Mouse (Mus musculus): Measurements from ENCODE around the gene Plbd2. TPM values are rescaled to one million over a fixed set of nuclear protein-coding genes. Genes with fewer than 3 reads are reported as not detected.
"Not testable (repeated sequence)": the region's sequence is repeated elsewhere in the genome, so short reads cannot be mapped to it uniquely, and the experiment has no call there.

The Plbd2 gene
- total RNA-seq, 2 experiments from 2014 or later, result 8.7 to 20.8 TPM

DNA sequence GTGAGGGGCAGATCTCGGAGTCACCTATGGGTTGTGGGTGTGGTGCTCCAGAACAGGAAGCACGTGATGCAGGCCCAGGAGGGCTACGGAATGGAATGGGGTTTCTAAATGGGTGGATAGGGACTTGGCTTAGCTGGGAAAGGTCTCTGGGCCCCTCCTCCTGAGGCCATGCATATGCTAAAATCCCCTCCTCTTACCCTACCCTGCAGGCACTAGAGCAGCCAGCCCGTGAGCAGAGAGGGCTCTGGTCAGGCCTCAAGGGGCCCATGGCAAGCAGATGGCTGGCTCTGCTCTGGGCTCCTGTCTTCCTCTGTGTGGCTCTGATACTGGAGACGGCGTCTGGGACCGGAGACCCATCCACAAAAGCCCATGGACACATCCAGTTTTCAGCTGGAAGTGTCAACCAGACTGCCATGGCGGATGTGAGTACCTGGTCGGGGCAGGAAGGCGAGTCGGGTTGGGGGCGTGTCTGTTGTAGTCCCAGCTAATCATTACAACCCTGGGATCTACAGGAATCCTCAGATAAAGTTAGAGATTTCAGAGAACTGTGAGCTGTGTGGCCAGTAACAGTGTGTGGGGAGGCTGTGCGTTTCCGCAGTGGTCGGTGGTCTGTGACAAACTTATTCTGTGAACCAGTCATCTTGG lies 9.6 kb upstream of the Plbd2 start:
- ATAC-seq (replicated peaks; ENCODE audit: low FRiP score, low TSS enrichment, poor library complexity, severe bottlenecking), result no peak

GRCm38 (mm10) chr5:120511643-120512220 lies 8.3 kb upstream of the Plbd2 start:
- ATAC-seq (replicated peaks; ENCODE audit: low FRiP score, low TSS enrichment, poor library complexity, severe bottlenecking), result no peak

- peak; percentile 98 for ATAC-seq (replicated peaks; ENCODE audit: low FRiP score, low TSS enrichment, poor library complexity, severe bottlenecking)
Observed at GRCm38 (mm10) chr5:120510982-120511642, 7.7 kb upstream of the Plbd2 start, which contains the start of gene Slc8b1. Gene Slc8b1 (plus strand): TSS chr5:120511168.

DNA sequence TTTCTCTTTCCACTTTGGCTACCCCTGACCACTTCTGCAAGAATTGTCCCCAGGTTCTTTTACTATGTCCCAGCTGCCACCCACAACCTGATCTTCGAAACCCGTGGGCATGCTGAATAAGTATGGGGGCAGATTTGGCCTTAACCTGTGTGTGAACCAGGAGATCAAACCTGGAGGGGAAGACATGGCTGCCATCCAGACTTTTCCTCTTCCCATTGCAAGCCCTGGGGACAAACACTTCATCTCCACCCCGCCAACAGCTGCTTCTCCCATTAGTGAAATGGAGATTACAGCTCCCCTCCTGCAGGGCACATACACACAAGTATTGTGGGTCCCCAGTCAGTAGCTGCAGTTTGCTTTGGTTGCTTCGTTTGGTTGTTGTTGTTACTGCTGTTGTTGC lies 3.9 kb upstream of the Plbd2 start:
- ATAC-seq (replicated peaks; ENCODE audit: low FRiP score, low TSS enrichment, poor library complexity, severe bottlenecking), result no peak

GRCm38 (mm10) chr5:120506490-120506889 lies 3.1 kb upstream of the Plbd2 start:
- ATAC-seq (replicated peaks; ENCODE audit: low FRiP score, low TSS enrichment, poor library complexity, severe bottlenecking), result no peak

DNA sequence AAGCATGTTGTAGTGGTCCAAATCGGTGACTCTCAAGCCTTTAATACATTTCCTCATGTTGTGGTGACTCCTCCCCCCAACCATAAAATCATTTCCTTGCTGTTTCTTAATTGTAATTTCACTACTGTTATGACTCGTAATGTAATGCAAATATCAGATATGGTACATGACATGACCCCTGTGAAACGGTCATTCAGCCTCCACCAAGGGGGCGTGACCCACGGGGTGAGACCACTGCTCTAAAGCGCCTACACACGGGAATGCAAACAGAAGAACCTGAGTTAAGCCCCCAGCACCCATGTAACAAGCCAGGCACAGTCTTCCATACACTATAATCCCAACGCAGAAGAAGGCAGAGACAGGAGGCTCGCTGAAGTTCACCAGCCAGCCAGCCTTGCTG lies 2.4 kb upstream of the Plbd2 start:
- no peak for ATAC-seq (replicated peaks; ENCODE audit: low FRiP score, low TSS enrichment, poor library complexity, severe bottlenecking)

GRCm38 (mm10) chr5:120505368-120505767 lies 1.9 kb upstream of the Plbd2 start:
- peak; percentile 74 for ATAC-seq (replicated peaks; ENCODE audit: low FRiP score, low TSS enrichment, poor library complexity, severe bottlenecking)

DNA sequence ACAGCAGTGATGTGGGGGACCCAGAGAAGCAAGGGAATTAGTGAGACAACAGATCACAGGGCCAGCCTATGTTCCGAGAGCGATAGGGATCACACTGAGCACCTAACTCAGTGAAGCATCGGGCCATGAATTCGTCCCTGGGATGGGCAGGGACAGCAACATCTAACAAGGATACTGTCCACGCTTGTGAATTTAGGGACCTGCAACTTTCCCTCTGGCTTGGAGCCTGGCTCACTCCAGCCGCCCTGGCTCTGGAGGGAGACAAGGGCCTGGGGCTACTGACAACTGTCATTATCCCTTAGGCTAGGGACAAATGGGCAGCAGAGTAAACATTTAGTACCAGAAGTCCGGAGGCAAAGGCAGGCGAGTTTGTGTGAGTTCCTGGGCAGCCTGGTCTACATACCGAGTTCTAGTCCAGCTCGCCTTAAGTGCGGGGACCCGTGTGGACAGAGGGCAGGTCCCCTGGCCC lies 716 bp downstream of the Plbd2 start:
- ATAC-seq (replicated peaks; ENCODE audit: low FRiP score, low TSS enrichment, poor library complexity, severe bottlenecking), result 0 out of 2 replicates have a peak, but pooled peaks have one; percentile 2

DNA sequence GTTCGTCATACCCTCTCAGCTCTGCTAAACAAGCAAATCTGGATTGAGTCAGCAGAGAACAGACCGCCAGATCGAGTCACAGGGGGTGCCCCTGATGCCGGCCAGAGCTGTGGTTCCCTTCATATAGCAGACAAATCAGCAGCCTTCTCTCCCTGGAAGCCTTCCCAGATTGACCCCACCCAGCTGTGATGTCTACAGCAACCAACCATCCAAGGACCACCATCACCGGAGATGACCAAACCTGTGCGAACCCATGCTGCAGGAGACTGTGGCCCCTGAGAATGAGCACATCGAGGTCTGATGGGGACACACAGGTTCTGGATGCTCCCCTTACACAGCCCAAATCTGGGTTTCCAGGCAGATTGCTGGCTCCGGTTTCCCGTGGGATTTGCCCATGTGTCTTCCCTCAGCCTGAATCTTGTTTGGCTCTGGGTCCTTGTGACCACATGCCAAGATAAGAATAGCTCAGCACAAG lies 1.2 kb downstream of the Plbd2 start:
- no peak for ATAC-seq (replicated peaks; ENCODE audit: low FRiP score, low TSS enrichment, poor library complexity, severe bottlenecking)

GRCm38 (mm10) chr5:120500609-120501008 lies 2.8 kb downstream of the Plbd2 start:
- not testable (repeated sequence) for ATAC-seq (replicated peaks; ENCODE audit: low FRiP score, low TSS enrichment, poor library complexity, severe bottlenecking)

DNA sequence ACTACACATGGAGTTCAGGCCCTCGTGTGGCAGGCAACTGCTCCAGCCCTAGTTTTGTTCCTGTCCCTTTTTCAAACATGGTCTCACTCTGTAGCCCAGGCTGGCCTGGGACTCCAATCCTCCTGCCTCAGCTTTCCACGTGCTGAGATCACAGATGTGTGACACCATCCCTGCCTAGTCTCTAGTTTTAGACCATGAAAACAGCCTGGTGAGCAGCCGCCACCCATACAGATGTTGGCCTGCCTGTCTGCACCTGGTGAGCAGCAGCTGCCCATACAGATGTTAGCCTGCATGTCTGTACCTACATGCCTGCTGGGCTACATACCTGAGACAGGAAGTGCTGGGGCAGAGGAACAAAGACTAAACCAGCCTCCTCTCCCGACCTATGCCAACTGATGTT lies 4.2 kb downstream of the Plbd2 start:
- ATAC-seq (replicated peaks; ENCODE audit: low FRiP score, low TSS enrichment, poor library complexity, severe bottlenecking), result no peak

GRCm38 (mm10) chr5:120497071-120497470 lies 6.4 kb downstream of the Plbd2 start:
- ATAC-seq (replicated peaks; ENCODE audit: low FRiP score, low TSS enrichment, poor library complexity, severe bottlenecking), result no peak

GRCm38 (mm10) chr5:120495703-120496226 lies 7.7 kb downstream of the Plbd2 start:
- no peak for ATAC-seq (replicated peaks; ENCODE audit: low FRiP score, low TSS enrichment, poor library complexity, severe bottlenecking)

GRCm38 (mm10) chr5:120495064-120495702 lies 8.2 kb downstream of the Plbd2 start:
- 0 out of 2 replicates have a peak, but pooled peaks have one; percentile 6 for ATAC-seq (replicated peaks; ENCODE audit: low FRiP score, low TSS enrichment, poor library complexity, severe bottlenecking)

- no peak for ATAC-seq (replicated peaks; ENCODE audit: low FRiP score, low TSS enrichment, poor library complexity, severe bottlenecking)
Observed at GRCm38 (mm10) chr5:120493873-120494395, 9.5 kb downstream of the Plbd2 start.

- no peak for ATAC-seq (replicated peaks; ENCODE audit: low FRiP score, low TSS enrichment, poor library complexity, severe bottlenecking)
Observed at GRCm38 (mm10) chr5:120493440-120493839, 10.0 kb downstream of the Plbd2 start.

GRCm38 (mm10) chr5:120492437-120492836 lies 11.0 kb downstream of the Plbd2 start:
- peak; percentile 27; the same call in 1 of the 2 replicates for ATAC-seq (replicated peaks; ENCODE audit: low FRiP score, low TSS enrichment, poor library complexity, severe bottlenecking)

GRCm38 (mm10) chr5:120490679-120491192 lies 12.7 kb downstream of the Plbd2 start:
- ATAC-seq (replicated peaks; ENCODE audit: low FRiP score, low TSS enrichment, poor library complexity, severe bottlenecking), result no peak

GRCm38 (mm10) chr5:120487844-120488243 lies 15.6 kb downstream of the Plbd2 start:
- ATAC-seq (replicated peaks; ENCODE audit: low FRiP score, low TSS enrichment, poor library complexity, severe bottlenecking), result no peak

Data from megakaryocyte-erythroid progenitor cell, adult 5-6 weeks (primary cell).